Mouse (Mus musculus) kidney, adult 18-20 months (tissue): Measurements from ENCODE around the gene Olfr661.

Source experiments
- DNase-seq: peaks from one replicate; pipeline ENCODE4 v3.0.0; 2021

Olfr661 gene

DNA sequence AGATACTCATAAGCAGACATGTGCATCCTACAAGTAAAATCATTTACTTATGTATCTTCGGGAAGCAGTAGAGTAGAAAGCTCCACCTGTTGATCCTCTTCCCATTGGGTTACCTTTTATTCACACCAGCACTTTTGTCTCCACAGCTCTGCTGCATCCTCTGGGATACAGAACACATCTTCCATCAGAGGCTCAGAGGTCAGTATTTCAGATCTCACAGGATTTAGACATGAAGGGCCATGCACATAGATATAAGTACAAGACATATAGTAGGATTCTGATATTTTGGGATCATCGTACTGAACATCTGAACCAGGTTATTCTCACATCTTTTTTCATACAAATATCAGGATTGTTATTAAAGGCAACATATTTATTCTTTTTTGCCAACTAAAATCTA lies at the start of gene Olfr661:
Gene Olfr661, plus strand, starts transcription at position 301 of the 400 bp plus-strand sequence.
- DNase-seq, result no peak

GRCm38 (mm10) chr7:104646841-104647482 lies 39.3 kb upstream of the Olfr661 start, which contains the start of gene Olfr658:
Olfr658 (minus strand) TSS chr7:104647305.
- peak; percentile 8 for DNase-seq

DNA sequence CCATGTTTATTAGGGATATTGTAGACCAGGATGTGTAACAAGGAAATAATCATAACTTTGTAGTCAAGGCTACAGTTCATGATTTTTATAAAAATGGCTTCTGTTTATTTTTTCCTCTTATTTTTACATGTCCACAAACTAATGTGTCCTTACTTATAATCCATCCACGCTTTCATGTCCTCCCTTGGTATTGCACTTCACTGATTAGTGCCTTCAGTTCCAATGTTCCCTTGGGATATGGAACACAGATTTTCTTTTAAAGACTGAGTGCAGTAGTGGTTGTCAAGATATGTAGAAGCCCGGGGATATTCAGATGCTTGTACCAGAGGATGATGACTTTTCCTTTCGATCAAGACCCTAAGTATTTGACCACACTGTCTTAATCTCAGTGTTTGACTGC lies 19.8 kb upstream of the Olfr661 start, which contains the start of gene Olfr659:
Gene Olfr659, plus strand, starts transcription at position 301 of the 400 bp plus-strand sequence.
- DNase-seq, result no peak
